In genomic region chr1:38635596-38635995, GRCm38 (mm10) we compare ENCODE assay signal across 26 mouse cellular contexts. TPM values are rescaled to one million over a fixed set of nuclear protein-coding genes. Genes with fewer than 3 reads are reported as not detected.
A peak's percentile ranks its signal among the peaks of the same experiment; 100 is the strongest.
DNase-seq lines count a peak whose midpoint lies in the region; ATAC-seq and TF ChIP-seq lines count a peak whose summit lies in the region.
"Had no signal": no experiment of that assay in that cellular context is flagged by ENCODE, and none has a peak within 500 bp of the region (broad histone marks: within the 10 kb centered on the region; RNA-seq: fewer than 3 reads in every experiment).

No protein-coding gene starts in this region.

- TF ChIP-seq CTCF in lung, postnatal 0 days (IDR thresholded peaks at IDR 0.05) = no peak

- H3K27ac ChIP-seq in neural tube, embryonic 15.5 days (replicated peaks) = no peak overlapping the region
- H3K27ac ChIP-seq in embryonic facial prominence, embryonic 10.5 days (replicated peaks) = 0 out of 2 replicates have a peak overlapping the region, but pooled peaks have one; percentile 15
- H3K27ac ChIP-seq in neural tube, embryonic 11.5 days (ENCODE audit: low read depth, low read length) = no peak overlapping the region
- H3K27ac ChIP-seq in lung, postnatal 0 days (ENCODE audit: low read length) = no peak overlapping the region
- H3K27ac ChIP-seq: forebrain, embryonic 10.5 days; forebrain, embryonic 13.5 days; heart, embryonic 15.5 days; hindbrain, embryonic 13.5 days had no signal

- H3K4me2 ChIP-seq in neural tube, embryonic 15.5 days = no peak overlapping the region
- no peak overlapping the region for H3K4me2 ChIP-seq in neural tube, embryonic 11.5 days (ENCODE audit: low read depth)
- no peak overlapping the region for H3K4me2 ChIP-seq in lung, postnatal 0 days (replicated peaks; ENCODE audit: low read depth, low read length)
- H3K4me2 ChIP-seq: forebrain, embryonic 13.5 days; heart, embryonic 12.5 days; heart, embryonic 15.5 days; hindbrain, embryonic 13.5 days had no signal

- H3K9ac ChIP-seq in neural tube, embryonic 15.5 days (replicated peaks) = no peak overlapping the region
- no peak overlapping the region for H3K9ac ChIP-seq in neural tube, embryonic 11.5 days (ENCODE audit: low read length)
- no peak overlapping the region for H3K9ac ChIP-seq in lung, postnatal 0 days (replicated peaks; ENCODE audit: low read depth)
- H3K9ac ChIP-seq: forebrain, embryonic 13.5 days; heart, embryonic 12.5 days; heart, embryonic 15.5 days; hindbrain, embryonic 13.5 days had no signal

- no peak overlapping the region for H3K4me3 ChIP-seq in neural tube, embryonic 15.5 days (replicated peaks)
- no peak overlapping the region for H3K4me3 ChIP-seq in embryonic facial prominence, embryonic 10.5 days
- H3K4me3 ChIP-seq in neural tube, embryonic 11.5 days (ENCODE audit: low read depth, low read length) = no peak overlapping the region
- no peak overlapping the region for H3K4me3 ChIP-seq in lung, postnatal 0 days (ENCODE audit: low read depth, low read length)
- H3K4me3 ChIP-seq: forebrain, embryonic 10.5 days; forebrain, embryonic 13.5 days; heart, embryonic 12.5 days; heart, embryonic 15.5 days; hindbrain, embryonic 13.5 days had no signal

- intact Hi-C loops in heart, postnatal 36 days (cut with DNase I) = no loop called here

- ATAC-seq in neural tube, embryonic 15.5 days (ENCODE audit: low FRiP score) = no peak
- no peak for ATAC-seq in neural tube, embryonic 11.5 days (ENCODE audit: insufficient read depth, low FRiP score, low TSS enrichment)
- no peak for ATAC-seq in lung, postnatal 0 days
- ATAC-seq: forebrain, embryonic 13.5 days; forebrain, embryonic 16.5 days; intestine, postnatal 0 days; Patski had no signal

- no peaks in the 10 kb centered on the region for H3K36me3 ChIP-seq in neural tube, embryonic 15.5 days
- no peaks in the 10 kb centered on the region for H3K36me3 ChIP-seq in embryonic facial prominence, embryonic 10.5 days (replicated peaks)
- no peaks in the 10 kb centered on the region for H3K36me3 ChIP-seq in neural tube, embryonic 11.5 days (ENCODE audit: control insufficient read depth, insufficient read depth, low read length)
- no peaks in the 10 kb centered on the region for H3K36me3 ChIP-seq in lung, postnatal 0 days (ENCODE audit: insufficient read depth, low read length)
- H3K36me3 ChIP-seq: forebrain, embryonic 10.5 days; heart, embryonic 12.5 days; heart, embryonic 15.5 days; hindbrain, embryonic 13.5 days had no signal

- H3K4me1 ChIP-seq in neural tube, embryonic 15.5 days = peaks cover 11% of the 10 kb centered on the region
- peaks cover 44% of the 10 kb centered on the region for H3K4me1 ChIP-seq in embryonic facial prominence, embryonic 10.5 days
- peaks cover 23% of the 10 kb centered on the region for H3K4me1 ChIP-seq in neural tube, embryonic 11.5 days (ENCODE audit: control insufficient read depth, insufficient read depth, low read length)
- no peaks in the 10 kb centered on the region for H3K4me1 ChIP-seq in lung, postnatal 0 days (ENCODE audit: insufficient read depth, low read depth, low read length)

- WGBS in neural tube, embryonic 15.5 days = 59% methylated on average over 7 of the region's 7 CpGs
- 40% methylated on average over 7 of the region's 7 CpGs for whole genome bisulfite sequencing in embryonic facial prominence, embryonic 10.5 days
- WGBS in neural tube, embryonic 11.5 days = 41% methylated on average over 7 of the region's 7 CpGs
- WGBS in lung, postnatal 0 days = 64% methylated on average over 7 of the region's 7 CpGs

- H3K9me3 ChIP-seq in neural tube, embryonic 15.5 days (replicated peaks) = no peaks in the 10 kb centered on the region
- H3K9me3 ChIP-seq in embryonic facial prominence, embryonic 10.5 days = no peaks in the 10 kb centered on the region
- no peaks in the 10 kb centered on the region for H3K9me3 ChIP-seq in neural tube, embryonic 11.5 days (ENCODE audit: control insufficient read depth, low read length)
- no peaks in the 10 kb centered on the region for H3K9me3 ChIP-seq in lung, postnatal 0 days (ENCODE audit: low read length)
- H3K9me3 ChIP-seq: forebrain, embryonic 10.5 days; forebrain, embryonic 13.5 days; heart, embryonic 12.5 days; heart, embryonic 15.5 days; hindbrain, embryonic 13.5 days had no signal

- TF ChIP-seq EP300 in lung, postnatal 0 days (IDR thresholded peaks at IDR 0.05) = no peak

- peak; percentile 79 for DNase-seq in heart, adult 11 months
- no peak for DNase-seq in heart, postnatal 36 days
- peak; percentile 35 for DNase-seq in neural tube, embryonic 10.5 days (ENCODE audit: extremely low spot score, low spot score)
- peak; percentile 10 for DNase-seq in embryonic facial prominence, embryonic 10.5 days (ENCODE audit: low spot score)
- peak; percentile 38 for DNase-seq in neural tube, embryonic 11.5 days (ENCODE audit: low spot score)
- no peak for DNase-seq in lung, postnatal 0 days (ENCODE audit: low spot score)
- no peak for DNase-seq in kidney, postnatal 10 days
- DNase-seq: adrenal gland, adult 2 months; adrenal gland, postnatal 14 days; cerebellum, adult 11 months; cerebellum, adult 2 months; cerebellum, adult 9-11 months; cerebellum, postnatal 25 days; gastrocnemius, postnatal 14 days; heart, adult 18-20 months; heart, postnatal 10 days; heart, postnatal 4 days had no signal

- no peaks in the 10 kb centered on the region for H3K27me3 ChIP-seq in neural tube, embryonic 15.5 days (replicated peaks)
- peaks cover 15% of the 10 kb centered on the region for H3K27me3 ChIP-seq in embryonic facial prominence, embryonic 10.5 days (replicated peaks; ENCODE audit: low read depth, poor library complexity, severe bottlenecking)
- H3K27me3 ChIP-seq in neural tube, embryonic 11.5 days (ENCODE audit: control insufficient read depth, insufficient read depth, low read length) = no peaks in the 10 kb centered on the region
- no peaks in the 10 kb centered on the region for H3K27me3 ChIP-seq in lung, postnatal 0 days (replicated peaks; ENCODE audit: insufficient read depth, low read length)
- H3K27me3 ChIP-seq: forebrain, embryonic 13.5 days; hindbrain, embryonic 13.5 days had no signal

RNA-seq across cellular contexts. Expression of gene Aff3, which starts 29.2 kb away (rescaled TPM):
- total RNA-seq in heart, postnatal 36 days (2021) = 1 to 10 TPM; 2.1 to 2.6 TPM
- 22.9 and 33.1 TPM in 2 replicates for polyA plus RNA-seq in neural tube, embryonic 15.5 days (2015; fragmentation: Nextera tagmentation; extraction: Ambion mirVana)
- 8.7 and 9.7 TPM in 2 replicates for polyA plus RNA-seq in embryonic facial prominence, embryonic 10.5 days (2016; fragmentation: Nextera tagmentation; extraction: Ambion mirVana)
- 33.3 and 34.6 TPM in 2 replicates for polyA plus RNA-seq in neural tube, embryonic 11.5 days (2014; fragmentation: Nextera tagmentation; extraction: Ambion mirVana)
- 5.9 and 6.6 TPM in 2 replicates for polyA plus RNA-seq in lung, postnatal 0 days (2015; fragmentation: Nextera tagmentation; extraction: Ambion mirVana)

Comparison
In these comparisons a context has a peak if more than half of its experiments do, and no peak if none do; other contexts are left out.
1. DNase-seq: peak in heart, adult 11 months (single experiment), neural tube, embryonic 10.5 days (single experiment), embryonic facial prominence, embryonic 10.5 days (single experiment) and neural tube, embryonic 11.5 days (single experiment); none in heart, postnatal 36 days (0 of 2), lung, postnatal 0 days (single experiment) and kidney, postnatal 10 days (single experiment).